Mouse (Mus musculus) MEL (cell line): ENCODE data around the gene Lrrc59. TPM values are rescaled to one million over a fixed set of nuclear protein-coding genes. Genes with fewer than 3 reads are reported as not detected.
"Not testable (repeated sequence)": the region's sequence is repeated elsewhere in the genome, so short reads cannot be mapped to it uniquely, and the experiment has no call there.

ENCODE experiments used
- DNase-seq: peaks from one replicate; pipeline ENCODE4 v3.0.0; 2011; ENCODE audit warnings: low read depth, low spot score
- H3K27ac ChIP-seq: 2 replicates; pipeline ENCODE4 v1.5.1; 2012; ENCODE audit warnings: low read depth, mild to moderate bottlenecking, control low read depth, low read length, moderate library complexity; ENCODE audit not compliant: control insufficient read depth
- H3K27me3 ChIP-seq, 2 experiments: fragments of 150-350 bp in 1 of 2; sonication (generic) in 1 of 2; 2 replicates each; pipeline ENCODE4 v1.6.1; 2012; ENCODE audit warnings: low read length in 2 of 2, mild to moderate bottlenecking in 2 of 2, improper control_type of control experiment in 1 of 2, moderate library complexity in 1 of 2; ENCODE audit not compliant: insufficient read depth in 2 of 2, control insufficient read depth in 1 of 2
- H3K36me3 ChIP-seq, 2 experiments: 2 replicates each; pipeline ENCODE4 v1.6.1; 2012 to 2014; ENCODE audit warnings: low read length in 2 of 2, improper control_type of control experiment in 1 of 2, inconsistent platforms in 1 of 2, mild to moderate bottlenecking in 1 of 2; ENCODE audit not compliant: insufficient read depth in 2 of 2, control insufficient read depth in 1 of 2
- H3K4me1 ChIP-seq, 2 experiments: fragments of 150-350 bp in 1 of 2; sonication (generic) in 1 of 2; 2 replicates each; pipeline ENCODE4 v1.6.1; 2012; ENCODE audit warnings: low read length in 2 of 2, improper control_type of control experiment in 1 of 2, mild to moderate bottlenecking in 1 of 2; ENCODE audit not compliant: insufficient read depth in 2 of 2, control insufficient read depth in 1 of 2
- H3K4me3 ChIP-seq, 2 experiments: fragments of 150-350 bp in 1 of 2; sonication (generic) in 1 of 2; 2 replicates each; pipeline ENCODE4 v1.5.1; 2012; ENCODE audit warnings: low read depth in 2 of 2, low read length in 2 of 2, mild to moderate bottlenecking in 2 of 2, moderate library complexity in 2 of 2, control low read depth in 1 of 2, improper control_type of control experiment in 1 of 2; ENCODE audit not compliant: control insufficient read depth in 1 of 2, insufficient read depth in 1 of 2
- H3K79me2 ChIP-seq: 2 replicates; pipeline ENCODE4 v1.6.1; 2012; ENCODE audit warnings: mild to moderate bottlenecking, low read length, moderate library complexity; ENCODE audit not compliant: control insufficient read depth, poor library complexity, insufficient read depth
- H3K9ac ChIP-seq: 2 replicates; pipeline ENCODE4 v1.6.1; 2012; ENCODE audit warnings: low read depth, mild to moderate bottlenecking, control low read depth, low read length, moderate library complexity; ENCODE audit not compliant: control insufficient read depth, poor library complexity, severe bottlenecking
- H3K9me3 ChIP-seq: fragments of 150-350 bp; sonication (generic); replicated peaks from 2 replicates; pipeline ENCODE4 v1.6.1; 2012; ENCODE audit warnings: mild to moderate bottlenecking, low read length, improper control_type of control experiment, moderate library complexity; ENCODE audit not compliant: insufficient read depth
- CHD1 ChIP-seq: IDR thresholded peaks from 2 replicates; pipeline ENCODE4 v1.6.1; 2012; ENCODE audit warnings: low read depth, mild to moderate bottlenecking, inconsistent platforms, low read length, improper control_type of control experiment
- ELF1 ChIP-seq: IDR thresholded peaks from 2 replicates; pipeline ENCODE4 v1.6.1; 2014; ENCODE audit warnings: low read depth, mild to moderate bottlenecking, inconsistent platforms, low read length, improper control_type of control experiment, moderate library complexity
- EP300 ChIP-seq, 2 experiments: IDR thresholded peaks; 2 replicates each; pipeline ENCODE4 v1.6.1; 2011; ENCODE audit warnings: improper control_type of control experiment in 2 of 2, low read length in 2 of 2, low read depth in 1 of 2, mild to moderate bottlenecking in 1 of 2
- ETS1 ChIP-seq: IDR thresholded peaks from 2 replicates; pipeline ENCODE4 v1.6.1; 2012; ENCODE audit warnings: low read depth, mild to moderate bottlenecking, inconsistent platforms, low read length, improper control_type of control experiment, moderate library complexity
- KAT2A ChIP-seq: conservative IDR thresholded peaks from 2 replicates; pipeline ENCODE4 v1.6.1; 2012; ENCODE audit warnings: low read depth, low read length, improper control_type of control experiment, inconsistent platforms
- MAFK ChIP-seq: IDR thresholded peaks from 2 replicates; pipeline ENCODE4 v1.6.1; 2011; ENCODE audit warnings: low read depth, mild to moderate bottlenecking, low read length, improper control_type of control experiment, borderline replicate concordance
- MAX ChIP-seq: IDR thresholded peaks from 2 replicates; pipeline ENCODE4 v1.6.1; 2011; ENCODE audit warnings: low read length, improper control_type of control experiment
- MYC ChIP-seq: IDR thresholded peaks from 2 replicates; pipeline ENCODE4 v1.6.1; 2011; ENCODE audit warnings: low read depth, mild to moderate bottlenecking, low read length, improper control_type of control experiment, moderate library complexity
- NELFE ChIP-seq: IDR thresholded peaks from 2 replicates; pipeline ENCODE4 v1.6.1; 2011; ENCODE audit warnings: low read depth, low read length, improper control_type of control experiment
- POLR2AphosphoS2 ChIP-seq: IDR thresholded peaks from 2 replicates; pipeline ENCODE4 v1.6.1; 2011; ENCODE audit warnings: low read length, improper control_type of control experiment
- TBP ChIP-seq: IDR thresholded peaks from 2 replicates; pipeline ENCODE4 v1.8.0; 2011; ENCODE audit warnings: low read depth, low read length, improper control_type of control experiment
- USF1 ChIP-seq: IDR thresholded peaks from 2 replicates; pipeline ENCODE4 v1.6.1; 2014; ENCODE audit warnings: low read depth, mild to moderate bottlenecking, inconsistent platforms, low read length, improper control_type of control experiment, moderate library complexity
- ZKSCAN1 ChIP-seq: IDR thresholded peaks from 2 replicates; pipeline ENCODE4 v1.6.1; 2012; ENCODE audit warnings: low read depth, mild to moderate bottlenecking, inconsistent platforms, low read length, improper control_type of control experiment, moderate library complexity
- ZMIZ1 ChIP-seq: IDR thresholded peaks from 2 replicates; pipeline ENCODE4 v1.6.1; 2012; ENCODE audit warnings: low read depth, mild to moderate bottlenecking, inconsistent platforms, low read length, improper control_type of control experiment, moderate library complexity
- ZNF384 ChIP-seq: IDR thresholded peaks from 2 replicates; pipeline ENCODE4 v1.6.1; 2012; ENCODE audit warnings: low read depth, mild to moderate bottlenecking, inconsistent platforms, low read length, improper control_type of control experiment
- polyA plus RNA-seq, 2 experiments: library from polyadenylated mRNA; stranded (reverse) in 1 of 2; unstranded in 1 of 2; fragments of >175 nt in 1 of 2; fragments of >200 nt in 1 of 2; gene quantifications; 2 replicates each; pipeline versions ENCODE4 v1.2.1 to v1.2.4; 2012; ENCODE audit warnings: low replicate concordance in 2 of 2, low read depth in 1 of 2; ENCODE audit not compliant: insufficient read length in 2 of 2, insufficient read depth in 1 of 2, missing spikeins in 1 of 2
- total RNA-seq: library from RNA; depleted of rRNA; stranded (reverse); fragments of 300-350 nt; gene quantifications from 2 replicates; pipeline ENCODE4 v1.2.3, GENCODE M21; 2012

The Lrrc59 gene
- total and polyA plus RNA-seq, 3 experiments, result 464 to 633 (median 486) TPM

GRCm38 (mm10) chr11:94651241-94651640, 21.7 kb downstream of the Lrrc59 start:
- not testable (repeated sequence) for H3K4me3 ChIP-seq, H3K27ac ChIP-seq, H3K9me3 ChIP-seq, DNase-seq, H3K4me1 ChIP-seq, H3K9ac ChIP-seq, H3K27me3 ChIP-seq
- Histone ChIP-seq H3K79me2 (peaks cover 28% of the 10 kb centered on the region), H3K36me3 (peaks cover 3 to 17% of the 10 kb centered on the region in 2 experiments; a peak in 2 of 4 replicates)
- peak; percentile 66 for TF ChIP-seq ZNF384

GRCm38 (mm10) chr11:94652973-94653372, 23.4 kb downstream of the Lrrc59 start:
- no peaks in the 10 kb centered on the region for H3K9me3 ChIP-seq
- peak overlapping the region; percentile 85 to 87 for H3K4me3 ChIP-seq
- no peak for DNase-seq
- H3K4me1 ChIP-seq, result peaks cover 6 to 8% of the 10 kb centered on the region in 2 experiments; a peak in 3 of 4 replicates
- H3K27ac ChIP-seq, result peak overlapping the region; percentile 87
- H3K9ac ChIP-seq, result peak overlapping the region; percentile 91
- peaks cover 28% of the 10 kb centered on the region for H3K79me2 ChIP-seq
- peaks cover 3 to 17% of the 10 kb centered on the region in 2 experiments; a peak in 2 of 4 replicates for H3K36me3 ChIP-seq
- peak; percentile 51 for TF ChIP-seq MAX
- TF ChIP-seq ELF1, result 0 out of 2 replicates have a peak, but pooled peaks have one; percentile 24
- no peak for TF ChIP-seq POLR2AphosphoS2
- 0 out of 2 replicates have a peak, but pooled peaks have one; percentile 25 for TF ChIP-seq USF1
- no peak for TF ChIP-seq ETS1
- no peak for TF ChIP-seq NELFE
- no peak for TF ChIP-seq MAFK
- TF ChIP-seq KAT2A, result 0 out of 2 replicates have a peak, but pooled peaks have one; percentile 23
- TF ChIP-seq TBP, result no peak
- TF ChIP-seq MYC, result 0 out of 2 replicates have a peak, but pooled peaks have one; percentile 40
- TF ChIP-seq ZMIZ1, result no peak
- TF ChIP-seq CHD1, result 0 out of 2 replicates have a peak, but pooled peaks have one; percentile 85
- peak; percentile 92 for TF ChIP-seq ZKSCAN1
- TF ChIP-seq EP300 (IDR thresholded peaks at IDR 0.05; ENCODE audit: low read depth in 1 of 2, low read length in 2 of 2), result 0 out of 4 replicates have a peak, but pooled peaks of 1 of the 2 experiments have one; percentile 21
- no peaks in the 10 kb centered on the region for H3K27me3 ChIP-seq
